In the genomic region with DNA sequence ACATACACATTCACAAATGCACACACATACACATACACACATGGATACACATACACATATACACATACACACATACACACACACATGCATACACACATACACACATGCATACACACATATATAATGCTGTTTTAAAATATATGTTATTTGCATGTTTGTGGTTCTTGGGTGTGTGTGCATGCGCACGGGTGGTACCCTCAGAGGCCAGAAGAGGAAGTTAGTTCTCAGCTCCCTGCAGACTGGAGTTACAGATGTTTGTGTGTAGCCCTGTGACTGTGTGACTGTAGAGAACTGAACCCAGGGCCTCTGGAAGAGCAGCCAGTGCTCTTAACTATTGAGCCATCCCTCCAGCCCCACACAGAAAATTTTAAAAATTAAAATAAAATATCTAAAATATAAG, we compare ENCODE assay signal across 19 mouse cellular contexts.
"Had no signal": no experiment of that assay in that cellular context is flagged by ENCODE, and none has a peak within 500 bp of the region (broad histone marks: within the 10 kb centered on the region; RNA-seq: fewer than 3 reads in every experiment).

No protein-coding gene starts in this region.

- DNase-seq: kidney, adult 8-10 months; kidney, postnatal 10 days; kidney, postnatal 36 days; left cerebral cortex, postnatal 4 days; lung, adult 2 months; lung, postnatal 14 days; lung, postnatal 4 days; midbrain, embryonic 14.5 days; right cerebral cortex, adult 18-20 months; right cerebral cortex, postnatal 14 days; right cerebral cortex, postnatal 4 days; thymus, postnatal 36 days had no signal

- H3K9ac ChIP-seq: kidney, embryonic 15.5 days; limb, embryonic 12.5 days; limb, embryonic 15.5 days; liver, embryonic 12.5 days; liver, embryonic 15.5 days; stomach, embryonic 15.5 days had no signal

- H3K27me3 ChIP-seq: kidney, embryonic 15.5 days; limb, embryonic 12.5 days; limb, embryonic 15.5 days; liver, embryonic 12.5 days; liver, embryonic 15.5 days; stomach, embryonic 15.5 days had no signal

- ATAC-seq: liver, embryonic 12.5 days had no signal

- H3K9me3 ChIP-seq: kidney, embryonic 15.5 days; limb, embryonic 12.5 days; limb, embryonic 15.5 days; liver, embryonic 12.5 days; liver, embryonic 15.5 days; stomach, embryonic 15.5 days had no signal

- H3K4me2 ChIP-seq: kidney, embryonic 15.5 days; limb, embryonic 12.5 days; limb, embryonic 15.5 days; liver, embryonic 12.5 days; liver, embryonic 15.5 days; midbrain, embryonic 11.5 days; stomach, embryonic 15.5 days had no signal

- H3K4me1 ChIP-seq: kidney, embryonic 15.5 days; limb, embryonic 12.5 days; limb, embryonic 15.5 days; liver, embryonic 12.5 days; liver, embryonic 15.5 days; stomach, embryonic 15.5 days had no signal

- H3K27ac ChIP-seq: kidney, embryonic 15.5 days; limb, embryonic 12.5 days; limb, embryonic 15.5 days; liver, embryonic 12.5 days; liver, embryonic 15.5 days; stomach, embryonic 15.5 days had no signal

- H3K4me3 ChIP-seq: kidney, embryonic 15.5 days; limb, embryonic 12.5 days; limb, embryonic 15.5 days; liver, embryonic 12.5 days; liver, embryonic 15.5 days; stomach, embryonic 15.5 days had no signal

- H3K36me3 ChIP-seq: kidney, embryonic 15.5 days; limb, embryonic 12.5 days; limb, embryonic 15.5 days; liver, embryonic 12.5 days; liver, embryonic 15.5 days; stomach, embryonic 15.5 days had no signal
